Mouse (Mus musculus): ENCODE measurements at regions not wholly inside any gene's neighbourhood (a gene's known extent, or its start where the extent isn't known, plus 50 kb on each side); places are given as distances from the start of the nearest gene placed in this dataset.

DNA sequence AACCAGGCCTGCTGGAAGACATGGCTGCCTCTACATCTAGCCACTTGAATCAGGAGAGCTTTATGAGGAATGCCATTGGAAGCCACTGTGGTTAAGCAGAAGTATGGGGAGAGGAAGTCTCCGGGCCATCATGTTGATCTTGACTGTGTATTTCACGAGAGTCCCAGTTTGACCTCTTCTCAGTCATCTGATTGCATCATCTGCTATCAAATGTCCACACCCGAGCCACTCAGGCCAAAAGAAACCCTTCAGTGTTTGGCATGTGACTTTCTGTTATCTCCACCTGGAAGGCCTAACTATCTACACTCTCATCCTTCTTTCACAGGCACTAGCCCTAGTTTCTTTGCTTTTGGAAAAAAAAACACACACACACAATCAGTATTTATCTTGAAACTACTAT, 186.9 kb upstream of the Id2 start:
- DNase-seq = no peak

- no peak for DNase-seq
Measured at GRCm38 (mm10) chr12:25281438-25281837, 184.5 kb upstream of the Id2 start.

GRCm38 (mm10) chr12:25273631-25274305, 176.8 kb upstream of the Id2 start:
- DNase-seq = no peak

DNA sequence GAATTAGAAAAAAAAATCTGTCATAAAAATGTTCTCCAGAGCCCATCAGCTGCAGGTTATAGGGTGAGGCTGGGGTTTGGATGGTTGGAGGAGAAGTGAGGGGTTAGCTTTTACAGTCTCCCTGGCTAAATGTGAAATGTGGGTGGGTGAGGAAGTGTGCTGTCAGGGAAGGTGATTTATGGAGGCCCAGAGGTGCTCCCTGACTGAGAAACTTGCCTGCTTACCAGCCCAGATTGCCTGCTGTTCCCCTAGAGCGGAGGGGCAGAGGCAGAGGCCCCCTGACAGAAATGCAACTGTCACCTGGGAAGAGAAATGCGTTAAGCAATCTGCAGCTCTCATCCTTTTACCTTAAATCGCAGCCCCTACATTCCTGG, 175.8 kb upstream of the Id2 start:
- DNase-seq = no peak

- DNase-seq = no peak
Measured at GRCm38 (mm10) chr12:25272114-25272751, 175.3 kb upstream of the Id2 start.

DNA sequence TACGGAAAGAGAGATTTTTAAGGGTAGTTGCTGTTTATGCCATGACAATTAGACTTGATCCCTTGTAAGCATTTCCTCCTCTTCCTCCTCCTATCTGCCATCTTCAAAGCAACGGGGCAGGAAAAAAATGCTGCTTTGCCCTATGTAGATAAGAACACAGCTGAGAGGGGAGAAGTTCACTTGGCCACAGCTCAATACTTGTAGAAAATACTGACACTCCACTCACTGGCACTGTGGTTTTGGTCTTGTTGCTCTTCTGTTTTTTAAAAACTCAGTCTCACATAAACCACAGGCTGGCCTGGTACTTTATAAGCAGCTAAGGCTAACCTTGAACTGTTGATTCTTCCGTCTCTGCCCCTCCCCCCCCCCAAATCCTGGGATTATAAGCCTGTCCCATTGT, 172.9 kb upstream of the Id2 start:
- no peak for DNase-seq

GRCm38 (mm10) chr12:25268871-25269850, 172.2 kb upstream of the Id2 start:
- DNase-seq = no peak

DNA sequence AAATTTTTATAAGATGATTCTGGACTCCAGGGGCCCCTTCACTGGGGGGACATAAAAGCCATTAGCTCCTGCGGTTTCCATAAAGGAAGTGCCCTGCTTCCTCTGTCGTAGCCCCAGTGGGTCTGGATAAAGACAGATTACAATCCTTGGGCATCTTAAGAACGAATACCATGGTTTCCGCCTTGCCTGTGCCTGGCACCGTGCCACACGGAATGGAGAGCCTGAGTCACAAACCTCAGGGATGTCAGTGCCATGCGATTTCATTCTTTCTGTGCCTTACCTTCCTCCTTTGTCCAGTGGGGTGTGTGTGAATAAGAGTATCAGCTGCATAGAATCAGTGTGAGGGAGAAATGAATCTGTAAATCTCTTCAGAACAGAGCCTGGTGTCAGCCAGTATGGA, 171.4 kb upstream of the Id2 start:
- no peak for DNase-seq

- no peak for DNase-seq
Measured at GRCm38 (mm10) chr12:25267572-25268115, 170.7 kb upstream of the Id2 start.

DNA sequence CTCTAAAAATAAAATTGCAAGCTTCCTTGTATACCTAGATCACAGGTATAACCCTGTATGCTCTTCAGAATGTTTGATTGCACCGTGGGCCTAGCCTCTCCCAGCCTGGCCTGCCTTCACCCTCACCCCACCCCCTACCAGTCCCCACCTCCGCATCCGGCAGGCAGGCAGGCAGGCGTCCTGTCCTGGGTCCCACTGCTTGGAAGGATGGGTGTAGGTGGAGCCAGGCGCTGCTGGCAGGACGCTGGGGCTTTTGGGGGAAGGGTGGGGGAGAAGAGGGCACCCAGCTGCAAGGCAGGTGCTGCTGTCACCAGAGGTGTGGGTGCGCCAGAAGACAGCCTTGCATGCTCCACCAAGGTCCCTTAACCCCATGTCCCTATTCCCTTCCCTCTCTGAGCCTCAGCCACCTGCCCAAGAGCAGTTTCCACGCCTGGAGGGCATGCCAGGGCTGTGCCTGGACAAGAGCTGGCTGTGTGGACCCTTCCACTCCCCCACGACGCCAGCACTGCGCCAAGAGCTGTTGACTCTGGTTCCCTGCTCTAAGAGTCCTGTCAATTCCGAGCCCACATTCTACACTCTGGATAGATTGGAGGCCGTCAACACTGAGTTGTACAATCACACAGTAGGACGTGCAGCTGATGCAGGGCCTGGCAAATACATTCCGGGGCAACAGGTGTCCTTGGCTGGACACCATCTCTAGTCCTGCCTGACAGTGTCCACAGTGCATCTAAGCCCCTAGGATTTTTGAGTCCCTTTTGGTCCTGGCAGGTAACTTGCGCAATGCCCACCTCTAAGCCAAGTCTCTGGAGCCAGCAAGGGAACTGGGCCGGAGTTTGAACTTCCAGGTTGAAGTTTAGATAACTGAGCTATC, 170.0 kb upstream of the Id2 start:
- no peak for DNase-seq

GRCm38 (mm10) chr12:25265560-25266525, 168.9 kb upstream of the Id2 start:
- no peak for DNase-seq

- no peak for DNase-seq
Measured at GRCm38 (mm10) chr12:25265066-25265465, 168.1 kb upstream of the Id2 start.

GRCm38 (mm10) chr12:25264408-25264807, 167.5 kb upstream of the Id2 start:
- DNase-seq = no peak

- DNase-seq = no peak
Measured at GRCm38 (mm10) chr12:25262461-25262860, 165.5 kb upstream of the Id2 start.

GRCm38 (mm10) chr12:25259123-25259522, 162.2 kb upstream of the Id2 start:
- no peak for DNase-seq

DNA sequence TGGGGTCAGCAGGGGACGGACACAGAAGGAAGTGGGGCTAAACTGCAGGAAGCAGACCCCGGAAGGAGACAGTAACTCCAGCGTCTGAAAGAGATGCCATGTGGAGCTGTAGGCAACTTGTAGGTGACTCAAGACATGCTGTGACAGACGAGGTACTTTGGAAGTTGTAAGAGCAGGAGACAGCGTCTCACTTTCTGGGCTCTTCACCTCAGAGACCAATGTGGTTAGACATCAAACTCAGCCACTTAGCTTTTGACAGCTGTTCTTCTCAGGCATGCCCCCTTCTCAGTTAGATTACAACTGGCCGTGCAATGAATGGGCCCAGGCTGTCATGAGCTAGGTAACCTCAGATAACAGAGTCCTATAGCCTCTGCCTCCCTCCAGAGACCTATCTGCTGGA, 159.3 kb upstream of the Id2 start:
- no peak for DNase-seq

DNA sequence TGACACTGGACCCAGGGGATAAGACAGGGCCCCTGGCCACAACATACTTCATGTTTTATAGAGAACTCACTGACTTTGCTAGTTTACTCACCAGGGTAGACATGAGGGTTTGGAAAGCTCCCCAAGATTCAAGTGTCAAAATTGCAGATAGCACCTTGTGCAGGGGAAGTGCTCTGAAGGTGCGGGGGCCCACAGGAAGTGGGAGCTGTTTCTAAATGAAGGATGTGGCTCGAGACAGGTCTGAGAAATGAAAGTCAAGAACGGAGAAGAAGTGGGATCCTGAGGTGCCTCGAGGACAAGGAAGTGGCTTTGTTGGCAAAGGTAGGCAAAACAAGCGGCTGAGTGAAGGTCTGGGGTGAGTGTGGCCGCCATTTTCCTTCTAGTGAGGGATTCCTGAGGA, 157.8 kb upstream of the Id2 start:
- peak in 1 of 2 experiments; percentile 21 for DNase-seq

DNA sequence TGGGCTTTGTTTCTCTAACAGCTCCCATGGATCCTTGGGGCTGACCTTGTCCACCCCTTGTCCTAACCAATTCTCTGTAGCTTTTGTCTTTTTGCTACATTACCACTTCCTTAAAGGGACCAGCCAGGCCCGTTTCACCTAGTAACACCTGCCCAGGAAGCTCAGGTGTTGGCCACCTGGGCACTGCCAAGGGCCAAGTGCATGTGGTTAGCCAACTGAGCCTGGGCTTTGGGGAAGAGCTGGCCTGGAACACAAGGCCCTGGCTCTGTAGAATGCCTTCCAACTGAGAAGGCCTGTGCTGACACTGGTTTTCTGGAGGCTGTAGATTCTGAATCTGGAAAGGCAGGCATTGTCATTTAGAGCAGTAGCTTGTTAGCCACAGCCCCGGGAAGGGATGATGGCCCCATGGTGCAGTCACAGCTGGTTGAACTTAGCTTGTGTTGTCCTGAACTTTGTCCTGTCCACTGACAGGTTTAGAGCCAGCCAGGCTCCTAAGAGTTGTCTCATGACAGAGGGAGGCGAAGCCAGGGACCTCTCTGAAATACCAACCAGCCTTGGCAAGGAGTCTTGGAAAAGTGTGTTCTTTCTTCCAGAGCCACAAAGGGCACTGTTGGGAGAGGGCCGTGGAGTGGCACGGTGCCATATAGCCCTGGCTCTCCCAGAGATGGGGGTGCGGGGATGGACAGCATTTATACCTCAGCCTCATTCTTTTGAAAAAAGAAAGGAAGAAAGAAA, 156.0 kb upstream of the Id2 start:
- DNase-seq = no peak

- no peak for DNase-seq
Measured at GRCm38 (mm10) chr12:25251411-25252171, 154.7 kb upstream of the Id2 start.

GRCm38 (mm10) chr12:25250881-25251280, 153.9 kb upstream of the Id2 start:
- no peak for DNase-seq
